Mouse (Mus musculus) embryonic facial prominence, embryonic 14.5 days (tissue): Measurements from ENCODE around the gene H1f0. TPM values are rescaled to one million over a fixed set of nuclear protein-coding genes. Genes with fewer than 3 reads are reported as not detected.

Experiments used
- ATAC-seq: fragments of 200-750 bp; cut with Nextera tagmentation; 2 replicates; pipeline ENCODE4 v1.8.0; 2017; ENCODE audit warnings: low read depth, moderate number of reproducible peaks, moderate TSS enrichment
- DNase-seq: peaks from one replicate; pipeline ENCODE4 v3.0.0-alpha.2; 2015; ENCODE audit warnings: low spot score
- H3K27ac ChIP-seq: fragments of 300-500 bp; sonication (generic); replicated peaks from 2 replicates; pipeline ENCODE4 v1.5.1; 2014; ENCODE audit warnings: low read depth, mild to moderate bottlenecking, low read length, moderate library complexity
- H3K27me3 ChIP-seq: fragments of 300-500 bp; sonication (generic); replicated peaks from 2 replicates; pipeline ENCODE4 v1.6.1; 2014; ENCODE audit warnings: low read length; ENCODE audit not compliant: control insufficient read depth, insufficient read depth
- H3K36me3 ChIP-seq: fragments of 300-500 bp; sonication (generic); 2 replicates; pipeline ENCODE4 v1.6.1; 2014; ENCODE audit warnings: low read length, mixed read lengths; ENCODE audit not compliant: control insufficient read depth, insufficient read depth
- H3K4me1 ChIP-seq: fragments of 300-500 bp; sonication (generic); 2 replicates; pipeline ENCODE4 v1.6.1; 2014; ENCODE audit warnings: antibody characterized with exemption, low read length; ENCODE audit not compliant: control insufficient read depth, insufficient read depth
- H3K4me2 ChIP-seq: fragments of 300-500 bp; sonication (generic); 2 replicates; pipeline ENCODE4 v1.6.1; 2014; ENCODE audit warnings: low read depth, mild to moderate bottlenecking, low read length, moderate library complexity, mixed read lengths
- H3K4me3 ChIP-seq: fragments of 300-500 bp; sonication (generic); 2 replicates; pipeline ENCODE4 v1.5.1; 2014; ENCODE audit warnings: low read depth, mild to moderate bottlenecking, low read length
- H3K9ac ChIP-seq: fragments of 300-500 bp; sonication (generic); 2 replicates; pipeline ENCODE4 v1.6.1; 2014; ENCODE audit warnings: low read depth, mild to moderate bottlenecking, low read length, moderate library complexity, mixed read lengths
- H3K9me3 ChIP-seq: fragments of 300-500 bp; sonication (generic); 2 replicates; pipeline ENCODE4 v1.6.1; 2016; ENCODE audit warnings: low read length; ENCODE audit not compliant: control insufficient read depth
- WGBS: fragments of 180-500 bp; shearing (Covaris S2); extraction: QIAGEN DNeasy Blood & Tissue Kit; methylation state at CpG from one replicate; pipeline ENCODE4 v1.1.7; 2014; 5-methylcytosine and 5-hydroxymethylcytosine counted together
- polyA plus RNA-seq: library from polyadenylated mRNA; unstranded; fragments of >200 nt; fragmentation: Nextera tagmentation; extraction: Ambion mirVana; gene quantifications from 2 replicates; pipeline ENCODE4 v1.2.1, GENCODE M21; 2014

H1f0 gene
- polyA plus RNA-seq, 1 experiment from 2014 or later: 168 TPM

DNA sequence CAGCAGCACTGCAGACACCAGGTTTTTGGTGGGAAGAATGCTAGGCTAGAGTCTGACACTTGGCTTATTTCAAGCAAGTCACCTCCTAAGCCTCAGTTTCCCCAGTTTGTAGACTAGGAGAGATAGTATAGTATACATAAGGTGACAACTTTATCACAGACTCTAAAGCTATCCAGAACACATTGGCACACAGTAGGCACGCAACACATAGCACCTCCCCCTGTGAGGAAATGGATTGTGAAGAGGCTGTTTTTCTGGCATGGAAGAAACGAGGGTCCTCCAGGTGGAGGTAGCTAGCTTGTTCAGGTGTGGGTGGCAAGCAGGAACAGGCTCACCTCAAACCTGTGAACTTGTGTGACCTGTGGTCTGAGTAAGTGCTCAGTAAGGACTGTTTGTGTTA is 22.7 kb downstream of the H1f0 start:
- H3K9me3 ChIP-seq: no peaks in the 10 kb centered on the region
- DNase-seq (no peak), ATAC-seq (no peak)
- H3K4me3 ChIP-seq: no peak overlapping the region
- no peak overlapping the region for H3K4me2 ChIP-seq
- no peaks in the 10 kb centered on the region for H3K27me3 ChIP-seq
- H3K9ac ChIP-seq: no peak overlapping the region
- no peak overlapping the region for H3K27ac ChIP-seq
- no peaks in the 10 kb centered on the region for H3K4me1 ChIP-seq
- H3K36me3 ChIP-seq: peaks cover 34% of the 10 kb centered on the region
- 76% methylated on average over 2 of the region's 2 CpGs for WGBS

DNA sequence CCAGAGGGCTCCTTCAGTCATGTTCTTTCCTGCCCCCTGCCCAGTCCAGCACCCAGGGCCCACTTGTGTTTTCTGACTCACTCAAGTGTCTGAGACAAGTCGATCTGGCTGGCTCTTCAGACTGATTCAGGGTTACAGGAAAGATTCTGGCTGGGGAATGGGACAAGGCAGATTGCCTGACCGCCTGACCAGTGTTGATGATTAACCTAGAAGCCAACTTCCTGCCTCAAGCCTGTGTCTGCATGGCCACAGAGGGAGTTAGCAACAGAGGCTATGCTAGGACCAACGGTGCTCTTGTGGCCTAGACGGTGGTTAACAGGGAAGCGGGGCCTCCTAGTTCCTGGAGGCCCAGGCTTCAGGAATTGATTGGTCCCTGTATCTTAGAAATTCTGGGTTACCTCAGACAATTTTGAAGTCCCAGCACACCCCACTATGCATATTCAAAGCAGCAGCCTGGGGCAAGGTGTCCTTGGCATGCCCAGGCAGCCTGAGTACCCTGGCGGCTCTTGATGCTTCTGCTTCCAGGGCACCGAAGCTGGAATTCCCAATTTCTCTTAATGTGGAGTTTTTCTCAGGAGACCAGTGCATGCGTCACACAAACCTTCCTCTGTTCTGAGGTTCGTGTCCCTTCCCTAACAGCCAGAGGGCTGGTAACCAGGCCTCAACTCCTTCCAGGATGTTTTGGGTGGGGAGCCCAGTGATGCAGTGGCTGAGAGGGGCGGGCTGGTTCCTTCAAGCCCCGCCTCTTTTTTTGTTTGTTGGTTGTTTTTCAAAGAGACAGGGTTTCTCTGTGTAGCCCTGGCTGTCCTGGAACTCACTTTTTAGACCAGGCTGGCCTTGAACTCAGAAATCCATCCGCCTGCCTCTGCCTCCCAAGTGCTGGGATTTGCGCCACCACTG is 23.5 kb downstream of the H1f0 start:
- no peaks in the 10 kb centered on the region for H3K9me3 ChIP-seq

DNA sequence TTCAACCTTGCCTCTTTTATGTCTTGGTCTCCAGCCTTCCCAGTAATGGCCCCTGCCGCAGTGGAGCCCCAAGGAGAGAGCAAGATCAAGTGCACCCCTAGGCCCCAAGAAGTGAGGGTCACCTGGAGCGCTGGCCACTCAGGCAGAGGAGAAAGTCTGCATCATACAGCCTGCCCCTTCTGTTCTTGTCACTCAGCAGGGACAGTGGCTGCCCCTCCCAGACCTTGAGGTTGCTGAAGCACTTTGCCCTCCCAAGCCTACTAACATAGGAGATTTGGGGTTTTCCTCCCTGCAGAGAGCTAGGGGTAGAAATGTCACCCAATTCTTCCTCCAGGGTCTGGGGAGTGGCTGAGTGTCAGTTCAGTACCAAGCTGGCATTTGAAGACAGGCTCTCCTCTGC is 24.1 kb downstream of the H1f0 start:
- Histone ChIP-seq H3K36me3 (peaks cover 48% of the 10 kb centered on the region), H3K4me2 (no peak overlapping the region), H3K27me3 (no peaks in the 10 kb centered on the region), H3K9me3 (no peaks in the 10 kb centered on the region), H3K9ac (no peak overlapping the region), H3K4me1 (no peaks in the 10 kb centered on the region), H3K4me3 (no peak overlapping the region), H3K27ac (no peak overlapping the region)
- 81% methylated on average over 2 of the region's 2 CpGs for WGBS
- ATAC-seq (no peak), DNase-seq (no peak)

More for the DNA sequence above, 23.5 kb downstream of the H1f0 start:
- DNase-seq (no peak), ATAC-seq (no peak)
- no peaks in the 10 kb centered on the region for H3K4me1 ChIP-seq
- H3K4me2 ChIP-seq: no peak overlapping the region
- no peak overlapping the region for H3K4me3 ChIP-seq
- no peak overlapping the region for H3K27ac ChIP-seq
- no peaks in the 10 kb centered on the region for H3K27me3 ChIP-seq
- peaks cover 41% of the 10 kb centered on the region for H3K36me3 ChIP-seq
- no peak overlapping the region for H3K9ac ChIP-seq
- WGBS: 57% methylated on average over 13 of the region's 13 CpGs

DNA sequence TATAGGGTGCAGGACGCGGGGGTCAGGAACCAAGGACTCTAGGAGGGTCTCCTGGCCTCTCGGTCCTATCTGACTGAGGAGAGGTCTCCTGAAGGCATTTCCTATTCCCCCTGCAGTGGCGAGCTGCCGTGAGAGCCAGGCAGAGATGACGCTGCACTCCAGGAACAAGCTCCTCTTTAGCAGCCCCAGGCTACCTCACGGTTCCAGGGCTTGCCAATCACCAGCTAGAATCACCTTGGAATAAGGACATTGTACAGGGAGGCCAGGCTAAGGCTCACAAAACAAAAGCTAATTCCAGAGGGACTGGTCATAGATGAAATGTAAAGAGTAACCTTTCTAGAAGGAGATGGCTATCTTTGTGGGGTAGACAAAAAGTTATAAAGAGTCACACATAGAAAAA is 28.4 kb downstream of the H1f0 start:
- Histone ChIP-seq H3K9me3 (no peaks in the 10 kb centered on the region), H3K9ac (no peak overlapping the region), H3K4me1 (0 out of 2 replicates have a peak, but pooled peaks cover 5% of the 10 kb centered on the region), H3K4me2 (no peak overlapping the region), H3K27ac (no peak overlapping the region), H3K4me3 (no peak overlapping the region), H3K36me3 (peaks cover 83% of the 10 kb centered on the region), H3K27me3 (no peaks in the 10 kb centered on the region)
- 83% methylated on average over 7 of the region's 7 CpGs for WGBS
- no peak for ATAC-seq
- no peak for DNase-seq

DNA sequence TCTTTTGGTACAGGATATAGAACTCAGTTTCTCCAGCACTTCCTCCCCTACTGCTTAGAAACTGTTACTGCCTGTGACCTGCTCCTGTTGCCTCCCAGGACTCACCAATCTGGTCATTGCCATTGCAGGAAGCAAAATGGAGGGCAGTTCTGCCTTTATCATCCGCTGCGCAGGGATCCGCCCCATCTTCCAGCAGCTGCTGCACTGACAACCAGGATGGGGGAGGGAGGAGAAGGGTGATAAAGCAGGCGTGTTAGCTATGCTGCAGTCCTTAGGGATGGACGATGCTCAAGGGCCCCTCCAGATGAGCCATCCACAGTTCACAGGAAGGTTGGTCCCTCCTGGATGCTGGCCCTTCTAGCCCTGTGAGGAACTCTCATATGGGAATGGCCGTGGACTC is 29.6 kb downstream of the H1f0 start:
- 97% methylated on average over 6 of the region's 6 CpGs for WGBS
- H3K9ac ChIP-seq: no peak overlapping the region
- no peak for DNase-seq
- no peaks in the 10 kb centered on the region for H3K9me3 ChIP-seq
- H3K27ac ChIP-seq: no peak overlapping the region
- ATAC-seq: no peak
- no peak overlapping the region for H3K4me2 ChIP-seq
- H3K4me1 ChIP-seq: peaks cover 5% of the 10 kb centered on the region; the same call in 1 of the 2 replicates
- no peak overlapping the region for H3K4me3 ChIP-seq
- no peaks in the 10 kb centered on the region for H3K27me3 ChIP-seq
- H3K36me3 ChIP-seq: peaks cover 80% of the 10 kb centered on the region

DNA sequence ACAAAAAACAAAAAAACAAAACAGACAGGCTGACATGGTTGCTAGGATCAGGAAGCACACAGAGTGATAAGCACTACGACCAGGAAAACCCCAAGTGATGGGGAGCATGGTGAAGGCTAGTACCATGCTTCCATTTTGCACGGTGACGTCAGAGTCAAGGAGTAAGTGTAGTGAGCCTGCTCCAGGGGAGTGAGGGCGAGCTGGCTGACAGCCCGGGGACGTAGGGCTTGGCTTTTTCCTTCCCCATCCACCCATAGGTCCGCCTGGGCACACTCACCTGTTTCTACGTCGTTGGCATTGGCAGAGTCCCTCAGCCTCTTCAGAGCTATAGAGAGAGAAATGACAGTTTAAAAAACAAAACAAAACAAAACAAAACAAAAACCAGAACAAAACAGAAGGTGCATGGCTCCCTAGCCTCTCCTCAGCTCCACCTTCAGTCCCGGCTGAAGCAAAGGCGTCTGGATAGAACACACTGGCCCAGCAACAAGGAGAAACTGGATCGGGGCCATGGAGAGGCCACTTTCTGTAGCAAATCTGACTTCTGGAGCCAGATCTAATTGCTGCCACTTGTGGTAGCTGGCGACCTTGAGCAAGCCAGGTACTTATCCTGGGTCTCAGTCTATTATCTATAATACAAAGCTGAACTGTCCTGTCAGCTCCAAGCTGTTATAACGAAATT is 32.8 kb downstream of the H1f0 start:
- no peak for ATAC-seq
- H3K27me3 ChIP-seq: no peaks in the 10 kb centered on the region
- peak overlapping the region; percentile 85 for H3K4me2 ChIP-seq
- 0 out of 2 replicates have a peak overlapping the region, but pooled peaks have one; percentile 99 for H3K4me3 ChIP-seq
- H3K36me3 ChIP-seq: peaks cover 49% of the 10 kb centered on the region
- H3K27ac ChIP-seq: no peak overlapping the region
- no peaks in the 10 kb centered on the region for H3K9me3 ChIP-seq
- no peak overlapping the region for H3K9ac ChIP-seq
- peaks cover 7% of the 10 kb centered on the region; the same call in 1 of the 2 replicates for H3K4me1 ChIP-seq
- DNase-seq: no peak
- WGBS: 67% methylated on average over 14 of the region's 14 CpGs

DNA sequence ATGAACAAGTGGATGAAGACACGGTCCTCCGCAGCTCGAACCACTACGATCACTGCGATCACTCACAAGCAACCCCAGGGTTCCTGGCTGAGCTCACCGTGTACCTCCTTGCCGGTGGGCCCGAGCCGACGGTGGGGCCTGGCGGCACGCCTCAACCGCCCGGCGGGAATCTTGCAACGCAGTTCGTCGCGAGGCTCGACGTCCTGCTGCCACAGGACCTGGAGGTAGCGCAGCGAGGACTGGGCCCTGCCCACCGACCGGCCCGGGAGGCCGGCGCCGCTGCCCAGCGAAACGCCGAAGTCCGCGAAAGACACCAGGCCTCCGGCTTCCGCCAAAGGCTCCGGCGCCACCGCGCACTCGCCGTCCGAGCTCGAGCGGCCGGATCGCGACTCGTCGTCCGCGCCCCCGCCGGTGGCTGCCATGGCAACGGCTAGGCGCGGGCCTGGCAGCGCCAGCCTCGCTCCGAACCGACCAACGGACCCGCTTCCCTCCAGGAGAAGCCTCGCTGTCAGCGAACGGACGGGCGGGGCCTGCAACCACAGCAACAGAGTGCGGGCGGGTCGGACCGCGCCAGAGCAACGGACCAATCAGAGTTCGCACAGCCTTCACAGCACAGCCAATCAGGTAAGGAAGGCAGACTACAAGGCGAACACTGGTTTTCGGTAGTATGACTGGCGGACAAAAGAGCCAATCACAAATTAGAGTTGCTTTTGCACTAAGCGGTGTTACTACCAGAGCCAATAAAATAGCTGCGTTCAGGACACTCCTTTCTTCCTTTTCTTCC is 34.3 kb downstream of the H1f0 start, which contains the start of gene Ankrd54:
Gene Ankrd54 (minus strand): TSS at position 518 of the 784 bp plus-strand sequence.
- Histone ChIP-seq H3K4me3 (peak within 1 kb of the TSS; percentile 99), H3K4me2 (peak within 1 kb of the TSS; percentile 85), H3K27me3 (no peaks in the 10 kb centered on the region), H3K9ac (peak within 1 kb of the TSS; percentile 87), H3K27ac (peak within 1 kb of the TSS; percentile 61), H3K4me1 (peaks cover 7% of the 10 kb centered on the region; the same call in 1 of the 2 replicates), H3K9me3 (no peaks in the 10 kb centered on the region), H3K36me3 (peaks cover 33% of the 10 kb centered on the region)
- WGBS: 1% methylated on average over 41 of the region's 80 CpGs
- ATAC-seq: peak; percentile 100
- DNase-seq: peak; percentile 100

DNA sequence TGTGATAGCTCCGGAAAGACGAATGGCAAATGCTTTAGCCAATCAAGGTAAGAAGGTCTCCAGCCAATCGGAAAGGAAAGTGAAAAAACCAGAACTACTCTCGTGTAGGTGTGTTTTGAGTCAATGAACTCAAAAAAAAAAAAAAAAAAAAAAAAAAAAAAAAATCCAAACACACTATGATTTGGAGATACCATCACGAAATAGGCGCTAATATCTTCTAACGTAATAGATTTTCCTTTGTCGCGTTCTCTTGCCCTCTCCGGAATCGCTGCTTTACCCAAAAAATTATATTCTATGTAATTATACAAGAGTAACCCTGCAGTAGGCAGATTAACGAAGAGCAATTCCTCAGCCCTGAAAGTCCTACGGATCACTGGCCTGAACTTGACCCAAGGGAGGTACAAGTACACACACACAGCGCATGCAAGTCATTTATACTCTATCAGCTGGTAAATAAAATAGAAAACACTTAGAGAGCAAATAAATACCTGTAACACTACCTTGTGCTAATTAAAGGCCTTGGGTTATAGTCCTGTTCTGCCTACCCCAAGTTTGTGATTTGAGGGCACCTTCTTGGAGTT is 35.0 kb downstream of the H1f0 start:
- WGBS: 7% methylated on average over 14 of the region's 14 CpGs
- Histone ChIP-seq H3K4me3 (peak overlapping the region; percentile 28), H3K4me1 (peaks cover 7% of the 10 kb centered on the region; the same call in 1 of the 2 replicates), H3K4me2 (peak overlapping the region; percentile 57), H3K27me3 (no peaks in the 10 kb centered on the region), H3K9ac (peak overlapping the region; percentile 31), H3K27ac (0 out of 2 replicates have a peak overlapping the region, but pooled peaks have one; percentile 28), H3K36me3 (peaks cover 27% of the 10 kb centered on the region), H3K9me3 (no peaks in the 10 kb centered on the region)
- no peak for ATAC-seq
- no peak for DNase-seq
